Mouse (Mus musculus) forebrain, embryonic 15.5 days (tissue): Measurements from ENCODE around the gene Fxyd6. TPM values are rescaled to one million over a fixed set of nuclear protein-coding genes. Genes with fewer than 3 reads are reported as not detected.

ENCODE experiments used
- ATAC-seq: fragments of 200-750 bp; cut with Nextera tagmentation; replicated peaks from 2 replicates; pipeline ENCODE4 v1.8.0; 2017; ENCODE audit warnings: mild to moderate bottlenecking, moderate TSS enrichment, moderate library complexity
- H3K27ac ChIP-seq: fragments of 300-500 bp; sonication (generic); replicated peaks from 2 replicates; pipeline ENCODE4 v1.5.1; 2015; ENCODE audit warnings: mild to moderate bottlenecking, inconsistent platforms
- H3K27me3 ChIP-seq: fragments of 300-500 bp; sonication (generic); 2 replicates; pipeline ENCODE4 v1.6.1; 2015; ENCODE audit warnings: inconsistent platforms
- H3K36me3 ChIP-seq: fragments of 300-500 bp; sonication (generic); 2 replicates; pipeline ENCODE4 v1.6.1; 2015; ENCODE audit warnings: mild to moderate bottlenecking, inconsistent platforms
- H3K4me1 ChIP-seq: fragments of 300-500 bp; sonication (generic); 2 replicates; pipeline ENCODE4 v1.6.1; 2015; ENCODE audit warnings: inconsistent platforms
- H3K4me2 ChIP-seq: fragments of 300-500 bp; sonication (generic); replicated peaks from 2 replicates; pipeline ENCODE4 v1.6.1; 2015; ENCODE audit warnings: mild to moderate bottlenecking, inconsistent platforms
- H3K4me3 ChIP-seq: fragments of 300-500 bp; sonication (generic); 2 replicates; pipeline ENCODE4 v1.5.1; 2015; ENCODE audit warnings: mild to moderate bottlenecking, inconsistent platforms
- H3K9ac ChIP-seq: fragments of 300-500 bp; sonication (generic); replicated peaks from 2 replicates; pipeline ENCODE4 v1.6.1; 2015; ENCODE audit warnings: mild to moderate bottlenecking, inconsistent platforms
- H3K9me3 ChIP-seq: fragments of 300-500 bp; sonication (generic); 2 replicates; pipeline ENCODE4 v1.6.1; 2016; ENCODE audit warnings: inconsistent platforms
- WGBS: fragments of 180-500 bp; shearing (Covaris S2); methylation state at CpG from one replicate; pipeline ENCODE4 v1.1.7; 2015; ENCODE audit warnings: mixed read lengths; 5-methylcytosine and 5-hydroxymethylcytosine counted together
- polyA plus RNA-seq: library from polyadenylated mRNA; unstranded; fragments of >200 nt; fragmentation: Nextera tagmentation; extraction: Ambion mirVana; gene quantifications from 2 replicates; pipeline ENCODE4 v1.2.1, GENCODE M21; 2015

Fxyd6 gene
- polyA plus RNA-seq, 1 experiment from 2014 or later, result 481 TPM

DNA sequence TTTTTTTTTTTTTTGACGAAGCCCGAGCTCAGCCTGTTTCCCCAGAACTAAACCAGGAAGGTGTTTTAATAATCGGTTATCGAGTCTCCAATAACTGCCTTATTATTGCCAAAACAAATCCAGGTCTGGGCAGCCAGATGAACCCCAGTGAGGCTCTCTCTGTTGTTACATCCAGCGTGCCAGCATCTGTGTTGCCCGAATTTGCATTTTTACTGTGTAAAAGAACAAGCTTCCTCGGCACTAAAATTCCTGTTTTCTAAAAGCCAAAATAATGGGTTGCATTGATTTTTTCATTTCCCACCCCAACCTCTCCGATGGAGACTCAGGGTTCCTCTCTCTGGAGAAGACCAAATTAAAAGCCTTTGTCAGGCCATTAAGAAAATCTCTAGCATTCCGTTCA, 63.1 kb downstream of the Fxyd6 start:
- H3K27ac ChIP-seq, result peak overlapping the region; percentile 92
- 0 out of 2 replicates have a peak, but pooled peaks cover 9% of the 10 kb centered on the region for H3K27me3 ChIP-seq
- no peak for ATAC-seq
- peak overlapping the region; percentile 73 for H3K4me2 ChIP-seq
- 9% methylated on average over 9 of the region's 9 CpGs for WGBS
- peak overlapping the region; percentile 83 for H3K9ac ChIP-seq
- H3K4me3 ChIP-seq, result peak overlapping the region; percentile 73
- no peaks in the 10 kb centered on the region for H3K36me3 ChIP-seq
- no peaks in the 10 kb centered on the region for H3K9me3 ChIP-seq
- H3K4me1 ChIP-seq, result peaks cover 78% of the 10 kb centered on the region

GRCm38 (mm10) chr9:45434171-45434570, 64.2 kb downstream of the Fxyd6 start:
- H3K27ac ChIP-seq, result peak overlapping the region; percentile 92
- no peaks in the 10 kb centered on the region for H3K36me3 ChIP-seq
- H3K9me3 ChIP-seq, result no peaks in the 10 kb centered on the region
- 31% methylated on average over 2 of the region's 2 CpGs for WGBS
- 0 out of 2 replicates have a peak overlapping the region, but pooled peaks have one; percentile 73 for H3K4me3 ChIP-seq
- H3K4me2 ChIP-seq, result peak overlapping the region; percentile 73
- no peak; the same call in 1 of the 2 replicates for ATAC-seq
- 0 out of 2 replicates have a peak, but pooled peaks cover 4% of the 10 kb centered on the region for H3K27me3 ChIP-seq
- peak overlapping the region; percentile 83; the same call in 1 of the 2 replicates for H3K9ac ChIP-seq
- H3K4me1 ChIP-seq, result peaks cover 82% of the 10 kb centered on the region

DNA sequence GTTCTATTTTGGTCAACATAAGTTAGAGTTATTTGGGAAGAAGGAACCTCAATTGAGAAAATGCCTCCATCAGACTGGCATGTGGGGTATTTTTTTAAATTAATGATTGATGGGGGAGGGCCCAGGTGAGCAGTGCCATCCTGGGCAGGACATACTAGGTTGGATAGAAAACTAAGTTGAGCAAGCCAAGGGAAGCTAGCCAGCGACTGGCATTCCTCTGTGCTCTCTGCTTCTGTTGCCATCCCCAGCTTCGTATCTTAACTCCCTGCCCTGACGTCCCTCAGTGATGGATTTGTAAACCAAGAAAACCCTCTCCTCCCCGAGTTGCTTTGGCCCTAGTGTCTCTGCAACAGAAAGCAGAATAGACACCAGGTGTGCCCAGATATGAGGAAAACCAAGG, 69.0 kb downstream of the Fxyd6 start:
- 78% methylated on average over 4 of the region's 4 CpGs for WGBS
- Histone ChIP-seq H3K27ac (no peak overlapping the region), H3K27me3 (no peaks in the 10 kb centered on the region), H3K9me3 (no peaks in the 10 kb centered on the region), H3K4me2 (no peak overlapping the region), H3K4me1 (peaks cover 62% of the 10 kb centered on the region), H3K4me3 (no peak overlapping the region), H3K36me3 (no peaks in the 10 kb centered on the region), H3K9ac (no peak overlapping the region)
- ATAC-seq, result no peak

- H3K27me3 ChIP-seq, result no peaks in the 10 kb centered on the region
- no peaks in the 10 kb centered on the region for H3K36me3 ChIP-seq
- 76% methylated on average over 16 of the region's 16 CpGs for WGBS
- no peak for ATAC-seq
- no peak overlapping the region for H3K27ac ChIP-seq
- no peak overlapping the region for H3K4me2 ChIP-seq
- peaks cover 50% of the 10 kb centered on the region for H3K4me1 ChIP-seq
- H3K4me3 ChIP-seq, result no peak overlapping the region
- no peak overlapping the region for H3K9ac ChIP-seq
- no peaks in the 10 kb centered on the region for H3K9me3 ChIP-seq
Observed at GRCm38 (mm10) chr9:45440083-45440784, 70.2 kb downstream of the Fxyd6 start.

- 87% methylated on average over 5 of the region's 5 CpGs for WGBS
- no peak overlapping the region for H3K9ac ChIP-seq
- ATAC-seq, result no peak
Observed at GRCm38 (mm10) chr9:45444251-45444798, 74.3 kb downstream of the Fxyd6 start.

More at GRCm38 (mm10) chr9:45444251-45444798, 74.3 kb downstream of the Fxyd6 start:
- Histone ChIP-seq H3K4me1 (peaks cover 26% of the 10 kb centered on the region), H3K27ac (no peak overlapping the region), H3K36me3 (peaks cover 17% of the 10 kb centered on the region), H3K9me3 (no peaks in the 10 kb centered on the region), H3K4me2 (no peak overlapping the region), H3K4me3 (no peak overlapping the region), H3K27me3 (no peaks in the 10 kb centered on the region)

Other genes with a start within 250 kb of the Fxyd6 start
- gene Scn4b, start 231.8 kb upstream of the Fxyd6 start, polyA plus RNA-seq, result 0.10 and 0.34 TPM in 2 replicates
- 0.10 TPM in 1 of 2 replicates, not detected in the other for gene BC049352, start 188.2 kb upstream of the Fxyd6 start, polyA plus RNA-seq
- gene Tmprss4, start 166.1 kb upstream of the Fxyd6 start, polyA plus RNA-seq, result not detected in 2 replicates
- 0.42 and 0.49 TPM in 2 replicates for gene Il10ra, start 101.0 kb upstream of the Fxyd6 start, polyA plus RNA-seq
- not detected in 2 replicates for gene Tmprss13, start 51.1 kb upstream of the Fxyd6 start, polyA plus RNA-seq
- 5.8 and 6.3 TPM in 2 replicates for gene Fxyd2, start 29.5 kb downstream of the Fxyd6 start, polyA plus RNA-seq
- 22.3 and 23.5 TPM in 2 replicates for gene Dscaml1, start 56.4 kb downstream of the Fxyd6 start, polyA plus RNA-seq